Mouse (Mus musculus): ENCODE measurements around the gene Wfikkn1. TPM values are rescaled to one million over a fixed set of nuclear protein-coding genes. Genes with fewer than 3 reads are reported as not detected.

Wfikkn1 gene
- polyA plus RNA-seq, 1 experiment from 2014 or later: 0.71 TPM

DNA sequence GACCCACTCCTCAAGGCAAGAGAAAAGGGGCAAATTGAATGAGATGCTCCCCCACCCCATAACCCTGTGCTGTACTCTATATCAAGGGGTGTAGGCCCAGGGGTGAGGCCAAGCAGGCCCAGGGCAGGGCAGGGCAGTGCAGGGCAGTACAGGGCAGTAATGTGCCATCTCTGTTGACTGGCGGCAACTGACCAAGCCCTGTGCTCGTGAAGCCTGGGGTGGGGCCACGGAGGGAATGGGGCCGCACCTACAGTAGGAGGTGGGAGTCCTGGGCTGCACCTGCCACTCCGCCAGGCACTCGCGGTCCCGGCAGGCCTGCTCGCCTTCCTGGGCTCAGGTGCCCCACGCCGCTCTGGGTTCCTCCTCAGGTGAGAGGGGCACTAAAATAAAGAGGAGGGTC, 15.4 kb downstream of the Wfikkn1 start:
- H3K4me3 ChIP-seq (replicated peaks; ENCODE audit: low read length): no peak overlapping the region
- H3K9me3 ChIP-seq (ENCODE audit: control insufficient read depth, low read length): no peaks in the 10 kb centered on the region
- 90% methylated on average over 11 of the region's 11 CpGs for WGBS
- H3K27me3 ChIP-seq (ENCODE audit: control insufficient read depth, insufficient read depth, low read length): no peaks in the 10 kb centered on the region
- no peaks in the 10 kb centered on the region for H3K36me3 ChIP-seq (replicated peaks; ENCODE audit: control insufficient read depth, insufficient read depth)
- no peak for ATAC-seq (ENCODE audit: low FRiP score)
- H3K4me2 ChIP-seq (replicated peaks): no peak overlapping the region
- H3K4me1 ChIP-seq (replicated peaks; ENCODE audit: control insufficient read depth, insufficient read depth, low read length): peaks cover 26% of the 10 kb centered on the region
- no peak for DNase-seq (ENCODE audit: low spot score)
- H3K9ac ChIP-seq: no peak overlapping the region
- H3K27ac ChIP-seq: no peak overlapping the region

DNA sequence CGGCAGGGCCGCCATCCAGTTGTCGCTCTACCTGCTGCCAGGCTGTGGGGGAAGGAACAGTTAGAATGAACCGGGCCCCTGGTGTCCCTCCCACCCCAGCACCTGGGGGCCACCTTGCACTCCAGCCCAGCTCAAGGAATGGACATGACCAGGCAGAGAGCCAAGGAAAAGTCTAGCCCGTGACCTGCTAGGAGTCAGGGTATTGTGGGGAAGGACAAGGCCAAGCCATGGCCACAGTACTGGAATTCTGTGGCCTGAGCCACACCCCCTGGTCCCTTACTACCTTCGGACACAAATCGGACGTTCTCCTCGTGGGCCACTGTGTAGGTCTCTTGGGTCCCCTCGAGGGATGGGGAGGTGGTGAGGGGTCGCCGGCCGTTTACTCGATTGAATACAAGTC, 16.3 kb downstream of the Wfikkn1 start:
- H3K9me3 ChIP-seq (ENCODE audit: control insufficient read depth, low read length): no peaks in the 10 kb centered on the region
- DNase-seq (ENCODE audit: low spot score): no peak
- ATAC-seq (ENCODE audit: low FRiP score): no peak

GRCm38 (mm10) chr17:25863681-25864080, 17.0 kb downstream of the Wfikkn1 start:
- Histone ChIP-seq H3K36me3 (replicated peaks; ENCODE audit: control insufficient read depth, insufficient read depth) (no peaks in the 10 kb centered on the region), H3K4me1 (replicated peaks; ENCODE audit: control insufficient read depth, insufficient read depth, low read length) (peaks cover 21% of the 10 kb centered on the region), H3K9ac (no peak overlapping the region), H3K4me3 (replicated peaks; ENCODE audit: low read length) (no peak overlapping the region), H3K4me2 (replicated peaks) (no peak overlapping the region), H3K9me3 (ENCODE audit: control insufficient read depth, low read length) (no peaks in the 10 kb centered on the region), H3K27me3 (ENCODE audit: control insufficient read depth, insufficient read depth, low read length) (no peaks in the 10 kb centered on the region), H3K27ac (no peak overlapping the region)
- WGBS: 90% methylated on average over 6 of the region's 6 CpGs
- no peak for ATAC-seq (ENCODE audit: low FRiP score)
- DNase-seq (ENCODE audit: low spot score): no peak

More for the DNA sequence above, 16.3 kb downstream of the Wfikkn1 start:
- 92% methylated on average over 14 of the region's 14 CpGs for WGBS
- Histone ChIP-seq H3K4me3 (replicated peaks; ENCODE audit: low read length) (no peak overlapping the region), H3K27me3 (ENCODE audit: control insufficient read depth, insufficient read depth, low read length) (no peaks in the 10 kb centered on the region), H3K9ac (no peak overlapping the region), H3K36me3 (replicated peaks; ENCODE audit: control insufficient read depth, insufficient read depth) (no peaks in the 10 kb centered on the region), H3K4me1 (replicated peaks; ENCODE audit: control insufficient read depth, insufficient read depth, low read length) (peaks cover 26% of the 10 kb centered on the region), H3K27ac (no peak overlapping the region), H3K4me2 (replicated peaks) (no peak overlapping the region)

DNA sequence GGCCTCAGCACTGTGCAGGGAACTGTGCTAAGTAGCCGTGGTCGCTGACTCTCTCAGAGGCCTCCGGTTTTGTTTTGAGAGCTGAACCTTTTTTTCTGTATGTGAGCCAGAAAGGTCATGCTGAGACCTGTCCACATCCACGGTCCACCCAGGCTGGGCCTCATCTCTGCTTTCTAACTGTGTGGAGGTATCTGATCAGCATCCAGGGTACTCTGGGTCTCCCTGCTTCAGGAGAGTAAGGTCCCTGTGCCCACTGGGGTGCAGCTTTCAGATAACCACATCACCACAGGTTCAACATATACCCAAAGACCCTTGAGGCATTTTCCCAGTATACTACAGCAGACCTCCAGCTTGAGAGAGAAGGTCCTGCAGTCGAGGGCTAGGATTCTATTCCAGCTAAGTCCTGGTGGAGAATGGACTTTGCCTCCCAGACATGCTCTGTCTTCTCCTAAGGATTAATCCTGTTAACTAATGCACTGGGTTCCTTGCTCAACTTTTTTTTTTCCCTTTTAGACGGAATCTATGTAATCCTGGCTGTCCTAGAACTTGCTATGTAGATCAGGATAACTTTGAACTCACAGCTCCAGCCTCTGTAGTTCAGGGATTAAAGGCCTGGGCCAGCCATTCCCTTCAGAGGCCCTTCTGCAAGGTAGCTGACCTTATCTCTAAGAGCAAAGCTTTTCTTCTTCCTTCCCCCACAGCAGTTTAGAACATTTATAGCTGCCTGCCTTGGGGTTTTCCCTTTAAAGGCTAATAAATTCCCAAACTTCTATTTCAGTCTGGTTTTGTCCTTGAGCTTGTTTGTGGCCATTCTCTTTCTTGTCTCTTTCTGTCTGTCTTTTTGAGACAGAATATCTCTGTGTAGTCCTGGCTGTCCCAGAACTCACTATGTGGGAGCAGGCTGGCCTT, 18.7 kb downstream of the Wfikkn1 start:
- 13% methylated on average over 6 of the region's 6 CpGs for WGBS
- ATAC-seq (ENCODE audit: low FRiP score): no peak; the same call in 1 of the 2 replicates

GRCm38 (mm10) chr17:25860832-25861703, 19.6 kb downstream of the Wfikkn1 start, which contains the start of gene Wdr90:
Gene Wdr90 (minus strand): TSS chr17:25861501.
- H3K27ac ChIP-seq: peak within 1 kb of the TSS; percentile 90
- H3K4me2 ChIP-seq (replicated peaks): peak within 1 kb of the TSS; percentile 94
- 4% methylated on average over 61 of the region's 65 CpGs for WGBS
- no peaks in the 10 kb centered on the region for H3K36me3 ChIP-seq (replicated peaks; ENCODE audit: control insufficient read depth, insufficient read depth)
- ATAC-seq (ENCODE audit: low FRiP score) (peak; percentile 93), DNase-seq (ENCODE audit: low spot score) (peak; percentile 95)
- no peaks in the 10 kb centered on the region for H3K9me3 ChIP-seq (ENCODE audit: control insufficient read depth, low read length)
- no peaks in the 10 kb centered on the region for H3K27me3 ChIP-seq (ENCODE audit: control insufficient read depth, insufficient read depth, low read length)
- H3K4me3 ChIP-seq (replicated peaks; ENCODE audit: low read length): peak within 1 kb of the TSS; percentile 68
- peak within 1 kb of the TSS; percentile 83 for H3K9ac ChIP-seq
- H3K4me1 ChIP-seq (replicated peaks; ENCODE audit: control insufficient read depth, insufficient read depth, low read length): peaks cover 14% of the 10 kb centered on the region

More for the DNA sequence above, 18.7 kb downstream of the Wfikkn1 start:
- Histone ChIP-seq H3K9me3 (ENCODE audit: control insufficient read depth, low read length) (no peaks in the 10 kb centered on the region), H3K4me1 (replicated peaks; ENCODE audit: control insufficient read depth, insufficient read depth, low read length) (peaks cover 14% of the 10 kb centered on the region), H3K9ac (peak overlapping the region; percentile 83), H3K4me2 (replicated peaks) (peak overlapping the region; percentile 94), H3K36me3 (replicated peaks; ENCODE audit: control insufficient read depth, insufficient read depth) (no peaks in the 10 kb centered on the region), H3K27ac (peak overlapping the region; percentile 90), H3K27me3 (ENCODE audit: control insufficient read depth, insufficient read depth, low read length) (no peaks in the 10 kb centered on the region), H3K4me3 (replicated peaks; ENCODE audit: low read length) (peak overlapping the region; percentile 68)
- DNase-seq (ENCODE audit: low spot score): no peak

GRCm38 (mm10) chr17:25860229-25860628, 20.4 kb downstream of the Wfikkn1 start:
- H3K27me3 ChIP-seq (ENCODE audit: control insufficient read depth, insufficient read depth, low read length): no peaks in the 10 kb centered on the region
- DNase-seq (ENCODE audit: low spot score) (no peak), ATAC-seq (ENCODE audit: low FRiP score) (no peak)
- H3K4me2 ChIP-seq (replicated peaks): peak overlapping the region; percentile 94
- peaks cover 14% of the 10 kb centered on the region for H3K4me1 ChIP-seq (replicated peaks; ENCODE audit: control insufficient read depth, insufficient read depth, low read length)
- no peak overlapping the region for H3K27ac ChIP-seq
- H3K9me3 ChIP-seq (ENCODE audit: control insufficient read depth, low read length): no peaks in the 10 kb centered on the region
- H3K36me3 ChIP-seq (replicated peaks; ENCODE audit: control insufficient read depth, insufficient read depth): no peaks in the 10 kb centered on the region
- WGBS: 94% methylated on average over 6 of the region's 6 CpGs
- peak overlapping the region; percentile 83; the same call in 1 of the 2 replicates for H3K9ac ChIP-seq
- peak overlapping the region; percentile 68; the same call in 1 of the 2 replicates for H3K4me3 ChIP-seq (replicated peaks; ENCODE audit: low read length)

DNA sequence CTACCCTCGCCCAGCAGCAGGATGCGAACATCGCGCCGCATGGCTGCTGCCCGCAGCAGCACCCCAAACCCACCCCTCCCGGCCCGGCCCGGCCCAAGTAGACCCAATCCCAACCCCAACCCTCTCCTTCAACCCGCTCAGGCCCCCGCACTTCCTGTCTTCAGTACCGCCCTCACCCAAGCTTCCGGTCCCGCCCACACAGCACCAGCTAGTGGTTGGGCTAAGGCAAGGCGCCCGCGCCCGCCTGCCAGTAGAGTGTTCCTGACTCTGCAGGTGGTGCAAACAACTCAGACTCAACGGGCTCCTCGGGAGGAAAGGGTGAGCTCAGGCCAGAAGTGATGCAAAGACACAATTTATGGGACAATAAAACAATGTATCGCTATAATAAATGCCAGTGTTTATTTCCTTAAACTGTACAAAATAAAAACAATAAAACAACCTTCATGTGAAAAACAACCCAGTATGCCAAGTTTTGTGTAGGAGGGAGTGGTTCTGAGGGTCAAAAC, 36.2 kb downstream of the Wfikkn1 start, which contains the start of gene Rhot2:
TSS of gene Rhot2 (minus strand) at position 456 of the 506 bp plus-strand sequence.
- peak; percentile 94 for ATAC-seq (ENCODE audit: low FRiP score)
- WGBS: under 1% methylated on average over 20 of the region's 21 CpGs

DNA sequence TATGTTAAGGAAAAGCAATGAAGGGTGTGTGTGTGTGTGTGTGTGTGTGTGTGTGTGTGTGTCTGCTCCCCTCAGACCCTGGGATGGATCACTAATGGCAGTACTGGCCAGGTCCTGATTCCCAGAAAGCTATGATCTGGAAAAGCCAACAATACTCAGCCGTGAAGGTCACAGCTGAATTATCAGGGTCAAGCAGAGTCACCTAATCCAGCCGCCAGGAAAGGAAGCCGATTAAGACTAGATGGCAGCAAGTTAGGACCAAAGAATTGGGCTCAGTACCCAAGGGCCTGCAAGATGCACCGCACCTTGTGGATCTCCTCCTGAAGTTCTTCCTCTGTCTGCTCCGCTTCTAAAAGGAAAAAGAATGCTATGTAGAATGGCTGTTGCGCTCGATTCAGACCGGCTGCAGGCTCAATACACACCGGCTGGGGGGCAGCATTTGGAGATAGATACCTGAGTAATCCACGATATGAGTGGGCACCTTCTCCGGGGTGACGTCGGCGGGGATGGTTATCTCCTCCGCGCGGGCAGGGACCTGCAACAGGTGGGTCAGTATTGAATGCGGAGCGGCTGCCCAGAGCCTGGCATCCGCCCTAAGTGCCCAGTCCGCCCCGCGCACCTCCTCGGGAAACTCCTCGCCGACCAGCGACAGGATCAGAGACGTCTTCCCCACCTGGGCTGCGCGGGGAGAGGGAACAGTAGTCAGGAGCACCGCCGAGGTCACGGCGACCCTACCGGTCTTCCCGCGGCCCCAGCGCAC, 36.8 kb downstream of the Wfikkn1 start:
- H3K9me3 ChIP-seq (ENCODE audit: control insufficient read depth, low read length): no peaks in the 10 kb centered on the region
- H3K27me3 ChIP-seq (ENCODE audit: control insufficient read depth, insufficient read depth, low read length): no peaks in the 10 kb centered on the region
- peak overlapping the region; percentile 66 for H3K27ac ChIP-seq
- H3K4me3 ChIP-seq (replicated peaks; ENCODE audit: low read length): peak overlapping the region; percentile 82
- DNase-seq (ENCODE audit: low spot score) (no peak), ATAC-seq (ENCODE audit: low FRiP score) (peak; percentile 42)
- H3K4me1 ChIP-seq (replicated peaks; ENCODE audit: control insufficient read depth, insufficient read depth, low read length): peaks cover 9% of the 10 kb centered on the region; the same call in 1 of the 2 replicates
- peaks cover 54% of the 10 kb centered on the region for H3K36me3 ChIP-seq (replicated peaks; ENCODE audit: control insufficient read depth, insufficient read depth)
- WGBS: 4% methylated on average over 37 of the region's 38 CpGs
- peak overlapping the region; percentile 95 for H3K4me2 ChIP-seq (replicated peaks)
- H3K9ac ChIP-seq: peak overlapping the region; percentile 86

More for the DNA sequence above, 36.2 kb downstream of the Wfikkn1 start, which contains the start of gene Rhot2:
- Histone ChIP-seq H3K36me3 (replicated peaks; ENCODE audit: control insufficient read depth, insufficient read depth) (peaks cover 54% of the 10 kb centered on the region), H3K4me3 (replicated peaks; ENCODE audit: low read length) (peak within 1 kb of the TSS; percentile 82), H3K4me1 (replicated peaks; ENCODE audit: control insufficient read depth, insufficient read depth, low read length) (peaks cover 9% of the 10 kb centered on the region; the same call in 1 of the 2 replicates), H3K4me2 (replicated peaks) (peak within 1 kb of the TSS; percentile 95), H3K27ac (peak within 1 kb of the TSS; percentile 66), H3K27me3 (ENCODE audit: control insufficient read depth, insufficient read depth, low read length) (no peaks in the 10 kb centered on the region), H3K9me3 (ENCODE audit: control insufficient read depth, low read length) (no peaks in the 10 kb centered on the region), H3K9ac (peak within 1 kb of the TSS; percentile 86)
- peak; percentile 89 for DNase-seq (ENCODE audit: low spot score)
